Mouse (Mus musculus) 416B (cell line): ENCODE results near the gene Fam169b.
"Not testable (repeated sequence)": the region's sequence is repeated elsewhere in the genome, so short reads cannot be mapped to it uniquely, and the experiment has no call there.

Experiments
- DNase-seq: peaks from one replicate; pipeline ENCODE4 v3.0.0; 2011; ENCODE audit warnings: low read depth

Fam169b gene

GRCm38 (mm10) chr7:68286526-68287481, 13.2 kb downstream of the Fam169b start:
- DNase-seq: no peak

DNA sequence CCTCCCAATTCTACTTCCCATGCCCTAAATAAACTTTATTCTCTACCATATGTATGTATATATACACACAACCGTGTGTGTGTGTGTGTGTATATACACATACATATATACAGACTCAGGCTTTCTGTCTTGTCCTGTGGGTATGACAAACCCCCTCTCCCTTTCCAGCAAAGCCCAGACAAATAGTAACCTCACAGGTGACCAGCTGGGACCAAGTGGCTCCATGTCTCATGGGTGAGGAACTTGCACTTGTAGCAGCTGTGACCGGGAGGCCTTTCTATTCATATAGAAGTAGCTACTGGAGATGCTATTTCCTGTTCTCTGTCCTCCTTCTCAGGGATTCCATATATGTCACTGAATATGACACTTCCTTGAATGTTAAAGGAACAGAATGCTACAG, 13.9 kb downstream of the Fam169b start:
- no peak for DNase-seq

DNA sequence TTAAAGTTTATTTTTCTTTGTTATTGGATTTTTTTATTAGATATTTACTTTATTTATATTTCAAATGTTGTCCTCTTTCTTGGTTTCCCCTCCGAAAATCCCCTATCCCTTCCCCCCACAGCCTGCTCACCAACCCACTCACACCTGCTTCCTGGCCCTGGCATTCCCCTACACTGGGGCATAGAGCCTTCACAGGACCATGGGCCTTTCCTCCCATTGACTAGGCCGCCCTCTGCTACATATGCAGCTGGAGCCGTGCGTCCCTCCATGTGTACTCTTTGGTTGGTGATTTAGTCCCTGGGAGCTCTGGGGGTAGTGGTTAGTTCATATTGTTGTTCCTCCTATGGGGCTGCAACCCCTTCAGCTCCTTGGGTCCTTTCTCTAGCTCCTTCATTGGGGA, 14.4 kb downstream of the Fam169b start:
- DNase-seq: not testable (repeated sequence)

DNA sequence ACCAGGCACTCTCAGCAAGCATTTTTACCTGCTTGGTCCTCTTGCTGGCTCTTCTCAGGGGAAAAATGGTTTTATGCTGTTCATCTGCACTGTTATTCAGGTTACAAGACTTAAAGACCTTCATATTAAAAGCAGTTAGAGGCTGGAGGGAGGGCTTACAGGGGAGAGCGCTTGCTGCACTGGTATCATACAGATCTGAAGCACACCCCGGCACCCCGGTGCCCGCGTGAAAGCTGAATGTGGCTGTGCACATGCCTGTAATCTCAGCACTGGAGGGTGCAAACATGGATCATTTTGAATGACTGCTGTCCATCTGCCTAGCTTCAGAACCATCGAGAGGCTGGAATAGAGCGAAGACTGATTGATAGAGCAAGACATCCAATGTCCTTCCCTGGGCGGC, 15.4 kb downstream of the Fam169b start:
- DNase-seq: no peak

DNA sequence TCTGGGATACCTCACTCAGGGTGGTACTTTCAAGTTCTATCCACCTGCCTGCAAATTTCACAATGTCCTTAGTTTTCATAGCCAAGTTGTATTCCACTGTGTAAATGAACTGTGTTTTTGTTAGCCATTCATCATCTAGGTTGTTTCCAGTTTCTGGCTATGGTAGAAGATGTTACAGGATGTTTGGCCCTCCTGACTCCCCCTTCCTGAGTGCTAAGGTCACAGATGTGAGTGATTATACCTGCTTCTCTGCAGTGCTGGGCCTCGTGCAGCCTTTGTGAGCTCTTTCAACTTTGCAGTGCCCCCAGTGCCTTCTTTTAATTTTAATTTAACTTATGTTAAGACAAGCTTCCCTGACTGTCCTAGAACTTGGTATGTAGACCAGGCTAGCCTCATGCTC, 18.0 kb downstream of the Fam169b start:
- no peak for DNase-seq

DNA sequence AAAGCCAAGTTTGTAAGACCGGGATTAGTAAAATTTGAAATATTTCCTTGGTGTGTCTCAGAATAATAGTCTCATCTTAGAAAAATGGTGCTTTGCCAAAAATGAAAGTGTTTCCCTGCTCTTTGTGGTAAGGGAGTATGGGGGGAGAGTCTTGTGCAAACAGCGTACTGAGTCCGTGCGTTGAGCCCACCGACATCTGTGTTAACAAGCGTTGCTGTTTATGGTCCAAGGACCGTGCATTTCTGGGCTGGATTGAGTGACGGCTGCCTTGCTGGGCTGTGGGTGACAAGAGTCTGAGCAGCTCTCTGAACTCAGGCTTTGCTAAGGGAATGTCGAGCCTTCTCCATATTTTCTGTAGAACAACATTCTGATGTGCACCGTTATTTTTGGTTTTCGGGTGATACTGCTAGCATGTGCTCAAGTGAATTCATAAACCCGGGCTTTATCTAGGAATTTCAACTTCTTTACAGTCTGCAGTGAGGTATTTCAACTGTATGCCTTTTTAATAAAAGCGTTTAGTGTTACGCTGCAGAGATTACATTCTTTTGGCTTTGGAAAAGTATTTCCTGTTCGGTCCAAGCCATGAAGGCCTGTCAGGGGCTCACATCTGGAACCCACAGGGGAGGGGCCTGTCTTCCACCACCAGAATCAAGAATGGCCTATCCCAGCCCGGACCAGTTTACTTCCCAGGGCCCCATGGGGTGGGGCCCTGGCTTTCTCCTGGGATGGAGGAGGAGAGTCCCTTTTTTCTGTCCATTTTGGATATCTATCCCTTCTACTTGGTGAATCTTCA, 20.6 kb downstream of the Fam169b start:
- DNase-seq: no peak

DNA sequence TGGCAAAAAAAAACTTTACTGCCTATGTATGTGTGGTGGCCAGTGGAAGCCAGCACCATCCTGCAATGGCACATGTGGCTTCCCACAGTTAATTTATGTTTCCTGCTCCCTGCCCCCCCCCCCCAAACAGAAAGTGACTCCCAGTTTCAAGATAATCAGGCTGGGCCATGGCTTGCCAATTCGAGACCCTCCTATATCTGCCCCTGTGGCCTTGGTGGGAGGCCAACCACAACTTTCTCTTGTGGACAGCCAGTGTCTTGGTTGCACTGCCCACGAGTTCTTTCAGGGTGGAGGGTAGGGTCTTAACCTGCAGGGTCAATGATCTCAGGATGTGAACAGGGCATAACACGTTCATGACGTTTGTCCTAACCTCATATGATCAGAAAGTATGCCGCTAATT, 22.8 kb downstream of the Fam169b start:
- no peak for DNase-seq

GRCm38 (mm10) chr7:68298381-68299076, 24.9 kb downstream of the Fam169b start:
- no peak for DNase-seq

GRCm38 (mm10) chr7:68301160-68301559, 27.5 kb downstream of the Fam169b start:
- peak; percentile 84 for DNase-seq

DNA sequence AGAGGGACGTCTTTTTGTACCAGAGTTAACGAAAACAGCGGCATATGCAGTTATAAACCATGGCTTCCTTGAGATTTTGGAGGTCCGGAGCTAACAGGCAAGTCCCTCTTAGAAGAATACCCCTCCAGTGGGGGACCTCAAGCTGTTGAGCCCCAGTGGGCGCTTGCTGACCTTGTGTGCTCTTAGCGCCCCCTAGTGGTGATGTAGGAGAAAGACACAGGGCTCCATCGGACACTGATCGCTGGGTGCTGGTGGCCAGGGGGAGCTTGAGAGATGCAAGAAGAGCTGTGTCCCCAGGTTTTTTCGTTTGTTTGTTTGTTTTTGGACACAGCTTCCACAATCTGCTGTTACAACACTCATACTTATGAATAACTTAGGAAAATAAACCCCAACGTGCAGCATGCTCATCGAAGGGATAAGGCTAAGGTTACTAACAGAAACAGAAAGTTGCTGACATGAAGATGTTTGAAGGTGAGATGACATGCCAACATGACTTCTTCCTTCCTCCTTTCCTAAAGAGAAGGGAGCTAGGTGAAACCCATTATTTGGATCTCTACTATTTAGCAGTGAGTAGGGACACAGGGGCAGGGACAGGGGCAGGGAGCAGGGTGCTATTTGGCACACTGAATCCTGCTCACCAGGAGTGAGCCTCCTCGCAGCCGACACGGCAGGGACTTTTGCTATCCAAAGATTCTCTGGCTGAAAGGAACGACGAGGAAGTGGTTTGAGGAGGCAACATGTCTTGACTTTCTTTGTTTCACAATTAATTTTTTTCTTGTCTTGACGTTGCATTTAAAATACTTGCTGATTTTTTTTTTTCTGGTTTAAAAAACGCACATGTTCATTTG, 29.2 kb downstream of the Fam169b start:
- DNase-seq: peak; percentile 85

- no peak for DNase-seq
Observed at GRCm38 (mm10) chr7:68303685-68304084, 30.0 kb downstream of the Fam169b start.

DNA sequence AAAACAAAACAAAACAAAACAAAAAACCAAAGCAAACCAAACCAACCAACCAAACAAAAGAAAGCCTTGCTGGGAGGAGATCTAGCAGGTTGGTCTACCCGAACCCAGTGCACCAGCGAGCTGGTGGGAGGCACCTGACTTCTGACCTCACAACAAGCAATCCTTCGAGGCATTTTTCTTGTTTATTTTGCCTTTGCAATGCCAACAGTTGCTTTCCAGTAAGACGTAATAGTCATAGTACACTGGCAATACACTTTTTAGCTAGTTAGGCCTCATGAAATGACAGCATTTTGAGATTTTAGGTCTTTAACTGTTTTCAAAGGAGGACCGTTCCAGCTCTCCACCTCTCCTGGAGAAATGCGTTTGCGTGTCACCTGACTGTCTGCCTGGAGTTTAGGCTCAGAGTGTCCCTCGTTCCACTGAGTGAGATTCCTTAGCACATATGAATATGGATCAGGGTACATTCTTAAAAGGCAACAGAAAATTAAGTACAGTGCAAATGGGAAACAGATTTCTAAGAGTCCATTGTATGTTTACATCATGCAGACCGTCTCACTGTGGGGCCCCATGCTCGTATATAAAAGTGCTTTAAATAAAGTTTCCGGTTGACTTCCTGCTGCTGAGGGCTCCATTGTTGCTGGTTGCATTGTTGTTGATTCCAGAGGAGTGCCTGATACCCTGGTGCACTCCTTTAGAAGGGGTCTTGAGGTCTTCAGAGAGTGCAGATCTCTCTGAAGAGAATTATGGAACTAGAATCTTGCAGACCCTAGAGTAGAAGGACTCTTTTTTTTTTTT, 32.3 kb downstream of the Fam169b start:
- no peak for DNase-seq

DNA sequence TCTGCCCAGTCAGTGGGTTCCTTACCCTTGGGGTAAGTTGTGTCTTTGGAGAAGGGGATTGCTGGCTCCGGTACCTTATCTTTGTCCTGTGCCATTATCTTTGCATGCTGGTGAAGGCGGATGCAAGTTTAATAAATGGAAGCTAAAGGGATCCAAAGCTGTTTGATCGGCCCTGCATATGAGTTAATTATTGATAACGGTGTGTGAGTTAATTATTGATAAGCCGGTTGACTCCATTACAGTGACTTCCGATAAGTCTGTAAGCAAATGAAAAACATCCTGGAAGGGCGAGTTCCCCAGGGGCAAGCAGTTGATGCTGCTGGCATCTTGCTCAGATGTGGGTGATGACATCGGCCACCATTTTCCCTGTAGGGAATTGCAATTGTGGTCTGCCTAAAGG, 33.1 kb downstream of the Fam169b start:
- no peak for DNase-seq

DNA sequence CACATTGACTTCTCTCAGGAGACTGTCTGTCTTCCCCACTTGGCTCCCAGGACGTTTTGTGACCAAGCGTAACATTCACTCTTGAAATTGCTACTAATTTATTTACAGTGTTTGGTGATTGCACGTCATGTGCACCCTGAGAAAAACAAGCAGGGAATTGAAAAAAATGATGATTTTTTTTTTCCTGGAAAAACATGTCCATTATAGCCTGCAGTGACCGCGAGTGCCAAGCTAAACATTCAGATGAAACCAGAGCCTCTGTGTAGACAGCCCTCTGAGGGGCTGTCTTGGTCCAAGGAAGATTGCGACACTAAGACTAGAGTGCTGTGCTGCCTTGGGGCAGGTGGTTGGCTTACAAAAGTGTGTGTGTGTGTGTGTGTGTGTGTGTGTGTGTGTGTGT, 37.8 kb downstream of the Fam169b start:
- no peak for DNase-seq

DNA sequence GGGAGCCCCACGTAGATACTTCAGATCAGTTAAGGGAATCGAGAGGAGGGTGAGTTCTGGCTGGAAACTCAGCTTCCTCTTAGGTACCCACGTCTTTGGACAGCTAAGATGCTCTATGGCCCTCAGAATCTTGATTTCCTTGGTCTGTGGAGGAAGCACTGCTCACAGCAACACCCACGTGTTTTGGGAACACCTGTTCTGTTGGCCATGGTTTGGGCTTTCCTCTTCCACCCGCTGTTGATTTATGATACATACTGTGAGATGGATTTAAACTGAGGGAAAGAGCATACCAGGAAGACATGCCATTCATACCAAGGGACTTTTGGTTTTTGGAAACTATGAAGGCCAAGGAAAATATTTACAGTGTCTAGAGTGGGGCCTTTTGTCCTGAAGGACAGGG, 38.8 kb downstream of the Fam169b start:
- no peak for DNase-seq

DNA sequence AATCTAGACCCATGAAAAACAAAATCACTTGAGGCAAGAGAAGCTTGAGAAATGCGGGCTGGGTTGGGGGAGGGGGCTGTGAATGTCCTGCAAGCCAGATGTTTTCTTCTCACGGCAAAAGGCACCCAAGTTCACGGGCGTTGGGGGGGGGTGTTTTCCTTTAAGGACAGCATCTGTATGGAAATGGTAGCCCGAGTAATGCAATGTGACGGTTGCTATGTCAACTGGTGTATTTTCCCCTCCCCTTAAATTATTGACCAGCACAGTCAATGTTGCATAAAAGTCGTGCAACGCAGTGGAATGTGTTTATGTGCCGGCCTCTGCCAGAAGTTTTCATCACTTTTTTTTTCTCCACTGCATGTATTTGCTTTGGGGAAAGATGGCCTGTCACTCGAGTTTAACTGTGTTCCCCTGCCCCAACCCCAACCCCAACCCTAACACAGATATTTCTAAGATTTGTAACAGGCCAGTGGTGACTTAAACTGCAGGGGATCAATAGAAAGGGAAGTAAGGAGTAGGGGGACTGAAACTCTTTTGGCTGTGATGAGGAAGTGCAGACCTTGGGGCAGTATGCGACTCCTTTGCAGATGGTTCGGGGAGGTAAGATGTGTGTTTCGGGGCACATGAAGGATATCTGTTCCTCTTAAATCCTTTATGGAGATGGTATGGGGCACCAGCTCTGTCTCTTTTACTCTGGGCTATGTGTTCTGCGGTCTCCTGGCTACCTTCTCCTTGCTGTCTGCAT, 39.6 kb downstream of the Fam169b start:
- DNase-seq: no peak

- DNase-seq: no peak
Observed at GRCm38 (mm10) chr7:68314286-68314685, 40.6 kb downstream of the Fam169b start.

DNA sequence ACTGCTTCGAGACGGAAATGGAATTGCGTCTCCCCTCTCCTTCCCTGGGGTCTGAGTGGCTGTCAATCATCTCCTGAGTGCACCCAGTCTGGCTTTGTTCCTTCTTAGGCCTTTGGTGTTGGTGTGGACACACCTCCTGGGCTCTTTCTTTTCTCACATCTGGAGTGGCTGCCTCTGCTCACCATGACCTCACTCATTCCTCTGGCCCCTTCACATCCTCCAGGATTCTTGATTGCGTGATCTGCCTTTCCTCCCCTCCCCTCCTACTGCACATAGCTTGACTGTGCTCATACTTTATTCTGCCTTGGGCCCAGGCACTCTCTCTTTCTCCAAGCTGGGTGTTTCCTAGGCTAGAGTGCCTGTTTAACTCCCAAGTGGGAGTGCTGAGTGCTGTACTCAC, 41.4 kb downstream of the Fam169b start:
- no peak for DNase-seq

- DNase-seq: no peak
Observed at GRCm38 (mm10) chr7:68318006-68318788, 44.6 kb downstream of the Fam169b start.
